Mouse (Mus musculus) stomach, postnatal 0 days (tissue): ENCODE results near the gene 4931406P16Rik.

Experiments used
- CTCF ChIP-seq: IDR thresholded peaks from 2 replicates; pipeline ENCODE4 v1.5.1; 2016; ENCODE audit warnings: antibody characterized with exemption, low read depth, mild to moderate bottlenecking, moderate library complexity
- EP300 ChIP-seq: optimal IDR thresholded peaks from 2 replicates; pipeline ENCODE3; 2016; ENCODE audit warnings: antibody characterized with exemption

- TF ChIP-seq CTCF = no peak
- no peak for TF ChIP-seq EP300
Observed at GRCm38 (mm10) chr7:34342040-34342793, 28.9 kb upstream of the 4931406P16Rik start.
